Mouse (Mus musculus): ENCODE results near the gene Taar4.

The Taar4 gene

DNA sequence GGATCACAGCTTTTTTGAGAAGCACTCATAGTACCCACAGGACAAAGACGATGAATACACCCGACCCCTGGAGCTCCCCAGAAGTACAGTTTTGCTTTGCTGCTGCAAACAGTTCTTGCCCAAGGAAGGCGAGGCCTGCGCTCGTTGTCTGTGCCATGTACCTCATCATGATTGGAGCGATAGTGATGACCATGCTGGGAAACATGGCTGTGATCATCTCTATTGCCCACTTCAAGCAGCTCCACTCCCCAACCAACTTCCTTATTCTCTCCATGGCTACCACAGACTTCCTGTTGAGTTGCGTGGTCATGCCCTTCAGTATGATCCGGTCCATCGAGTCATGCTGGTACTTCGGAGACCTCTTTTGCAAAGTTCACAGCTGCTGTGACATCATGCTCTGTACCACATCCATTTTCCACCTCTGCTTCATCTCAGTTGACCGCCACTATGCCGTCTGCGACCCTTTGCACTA is at the start of gene Taar4:
Gene Taar4 (plus strand): TSS at position 51 of the 472 bp plus-strand sequence.
- no peak for DNase-seq (ENCODE audit: low spot score in 2 of 2)

- no peak for DNase-seq (ENCODE audit: low spot score in 2 of 2)
These were observed 40.2 kb upstream of the Taar4 start, which contains the start of gene Taar1 for GRCm38 (mm10) chr10:23920056-23920455. TSS of gene Taar1 (plus strand) at chr10:23920356.

DNA sequence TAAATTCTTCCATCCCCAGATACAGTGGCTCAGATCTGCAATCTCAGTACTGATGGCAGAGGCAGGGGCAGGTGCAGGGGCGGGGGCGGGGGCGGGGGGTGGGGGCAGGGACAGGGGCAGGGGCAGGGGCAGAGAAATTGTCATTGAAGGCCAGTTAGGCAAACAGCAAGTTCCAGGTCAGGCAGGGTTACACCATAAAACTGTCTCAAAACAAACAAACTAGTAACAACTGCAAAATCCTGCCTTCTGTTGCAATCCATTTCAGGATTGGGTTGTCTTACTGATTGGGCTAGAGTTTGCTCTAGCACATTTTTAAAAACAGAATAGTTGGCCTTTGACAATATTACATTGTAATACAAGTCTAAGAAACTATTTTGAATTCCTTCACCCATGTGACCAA is 37.8 kb upstream of the Taar4 start:
- no peak for DNase-seq (ENCODE audit: low spot score in 2 of 2)

DNA sequence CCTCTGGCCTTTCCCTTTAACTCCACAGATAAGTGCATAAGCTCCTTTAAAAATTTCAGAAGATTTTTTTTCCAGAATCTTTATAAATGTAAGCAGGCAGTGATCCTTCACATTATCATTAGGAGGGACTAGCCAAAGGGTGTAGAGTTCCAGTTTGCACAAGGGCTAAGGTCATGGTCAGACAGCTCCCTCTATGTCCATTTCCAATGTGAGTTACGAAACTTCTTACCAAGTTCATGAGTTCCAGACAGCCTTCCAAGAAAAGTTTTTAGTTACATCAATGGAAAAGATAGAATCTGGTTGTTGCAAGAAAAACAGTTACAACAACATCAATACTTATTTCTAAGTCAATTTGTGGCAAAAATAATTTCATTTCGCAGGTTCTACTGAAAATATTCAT is 36.4 kb upstream of the Taar4 start:
- DNase-seq (ENCODE audit: low spot score in 2 of 2) = no peak

DNA sequence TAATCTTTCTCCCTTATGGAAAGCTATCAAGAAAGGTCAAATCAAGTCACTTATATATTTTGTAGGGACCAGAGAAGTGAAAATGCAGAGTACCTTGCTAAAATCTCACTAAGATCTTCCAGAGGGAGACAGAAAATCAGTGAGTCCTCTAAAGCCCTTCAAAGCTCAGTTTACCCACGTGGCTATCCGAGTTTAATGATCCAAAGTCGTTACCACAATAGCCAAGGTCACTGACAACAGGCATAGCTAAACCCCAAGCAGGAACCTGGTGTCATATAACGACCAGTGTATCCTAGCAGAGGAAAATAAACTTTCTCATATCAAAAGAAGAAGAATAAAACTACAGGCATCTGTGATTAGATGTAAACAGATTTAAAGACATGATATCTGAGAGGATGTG is 22.7 kb upstream of the Taar4 start:
- no peak for DNase-seq (ENCODE audit: low spot score in 2 of 2)

- DNase-seq (ENCODE audit: low spot score in 2 of 2) = no peak
These were observed 22.0 kb upstream of the Taar4 start, which contains the start of gene Taar2 for GRCm38 (mm10) chr10:23938312-23938711. TSS of gene Taar2 (plus strand) at chr10:23938572.

DNA sequence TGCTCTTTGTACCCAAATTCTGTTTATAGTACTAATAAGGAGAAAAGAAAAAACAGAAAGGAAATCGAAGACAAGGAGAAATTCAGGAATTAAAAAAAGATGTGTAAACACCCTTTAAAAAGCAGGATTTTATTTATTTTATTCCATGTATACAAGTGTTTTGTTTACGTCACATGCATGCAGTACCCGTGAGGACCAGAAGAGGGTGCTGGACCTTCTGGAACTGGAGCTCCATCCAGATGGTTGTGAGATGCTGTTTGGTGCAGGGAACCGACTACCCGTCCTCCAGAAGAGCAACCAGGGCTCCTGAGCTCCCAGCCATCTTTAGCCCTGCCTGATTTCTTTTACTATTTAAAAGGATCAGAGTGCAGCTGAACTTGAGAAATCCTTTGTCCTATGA is 17.8 kb upstream of the Taar4 start:
- DNase-seq (ENCODE audit: low spot score in 2 of 2) = no peak

DNA sequence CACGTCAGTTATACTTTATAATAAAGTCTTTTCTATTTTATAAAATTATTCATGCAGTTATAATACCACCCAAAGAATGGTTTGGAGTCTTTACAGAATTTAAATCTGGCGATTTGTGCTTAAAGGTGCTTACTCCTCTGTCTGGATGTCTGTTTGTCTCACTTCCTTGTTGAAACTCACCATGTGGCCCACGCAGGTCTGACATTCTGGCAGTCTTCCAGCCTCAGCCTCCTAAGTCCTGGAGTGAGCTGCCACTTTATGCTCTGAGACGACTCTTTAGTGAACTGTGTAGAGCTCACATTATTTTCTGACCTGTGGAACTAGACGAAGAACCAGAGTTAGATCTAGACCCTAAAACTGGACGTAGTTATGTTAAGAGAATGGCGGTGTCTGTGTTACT is 12.3 kb upstream of the Taar4 start:
- DNase-seq (ENCODE audit: low spot score in 2 of 2) = no peak

DNA sequence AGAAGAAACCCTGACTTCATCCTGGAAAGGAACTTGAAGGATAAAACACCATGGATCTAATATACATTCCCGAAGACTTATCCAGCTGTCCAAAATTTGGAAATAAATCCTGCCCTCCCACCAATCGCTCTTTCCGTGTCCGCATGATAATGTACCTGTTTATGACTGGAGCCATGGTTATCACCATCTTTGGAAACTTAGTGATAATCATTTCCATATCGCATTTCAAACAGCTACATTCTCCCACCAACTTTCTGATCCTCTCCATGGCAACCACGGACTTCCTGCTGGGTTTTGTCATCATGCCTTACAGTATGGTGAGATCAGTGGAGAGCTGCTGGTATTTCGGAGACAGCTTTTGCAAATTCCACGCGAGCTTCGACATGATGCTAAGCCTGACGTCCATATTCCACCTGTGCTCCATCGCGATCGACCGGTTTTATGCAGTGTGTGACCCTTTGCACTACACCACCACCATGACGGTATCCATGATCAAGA is 10.7 kb upstream of the Taar4 start, which contains the start of gene Taar3:
Gene Taar3 (plus strand): TSS at position 51 of the 498 bp plus-strand sequence.
- no peak for DNase-seq (ENCODE audit: low spot score in 2 of 2)

GRCm38 (mm10) chr10:23951714-23952113 is 8.6 kb upstream of the Taar4 start:
- no peak for DNase-seq (ENCODE audit: low spot score in 2 of 2)

GRCm38 (mm10) chr10:23959071-23959470 is 1.2 kb upstream of the Taar4 start:
- DNase-seq (ENCODE audit: low spot score in 2 of 2) = no peak

GRCm38 (mm10) chr10:23963444-23963843 is 3.1 kb downstream of the Taar4 start:
- no peak for DNase-seq (ENCODE audit: low spot score in 2 of 2)

GRCm38 (mm10) chr10:23964921-23965610 is 4.8 kb downstream of the Taar4 start:
- DNase-seq (ENCODE audit: low spot score in 2 of 2) = no peak

GRCm38 (mm10) chr10:23970656-23971165 is 10.4 kb downstream of the Taar4 start, which contains the start of gene Taar5:
TSS of gene Taar5 (plus strand) at chr10:23970706.
- no peak for DNase-seq (ENCODE audit: low spot score in 2 of 2)

DNA sequence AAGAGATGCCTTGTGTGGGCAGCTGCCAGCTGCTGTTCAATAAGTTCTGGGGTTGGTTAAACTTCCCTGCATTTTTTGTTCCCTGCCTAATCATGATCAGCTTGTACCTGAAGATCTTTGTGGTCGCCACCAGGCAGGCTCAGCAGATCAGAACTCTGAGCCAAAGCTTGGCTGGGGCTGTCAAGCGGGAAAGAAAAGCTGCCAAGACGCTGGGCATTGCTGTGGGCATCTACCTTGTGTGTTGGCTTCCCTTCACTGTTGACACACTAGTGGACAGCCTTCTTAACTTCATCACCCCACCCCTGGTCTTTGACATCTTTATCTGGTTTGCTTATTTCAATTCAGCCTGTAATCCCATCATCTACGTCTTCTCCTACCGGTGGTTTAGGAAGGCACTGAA is 11.0 kb downstream of the Taar4 start:
- DNase-seq (ENCODE audit: low spot score in 2 of 2) = no peak

- DNase-seq (ENCODE audit: low spot score in 2 of 2) = no peak
These were observed 17.7 kb downstream of the Taar4 start for GRCm38 (mm10) chr10:23977958-23978357.

DNA sequence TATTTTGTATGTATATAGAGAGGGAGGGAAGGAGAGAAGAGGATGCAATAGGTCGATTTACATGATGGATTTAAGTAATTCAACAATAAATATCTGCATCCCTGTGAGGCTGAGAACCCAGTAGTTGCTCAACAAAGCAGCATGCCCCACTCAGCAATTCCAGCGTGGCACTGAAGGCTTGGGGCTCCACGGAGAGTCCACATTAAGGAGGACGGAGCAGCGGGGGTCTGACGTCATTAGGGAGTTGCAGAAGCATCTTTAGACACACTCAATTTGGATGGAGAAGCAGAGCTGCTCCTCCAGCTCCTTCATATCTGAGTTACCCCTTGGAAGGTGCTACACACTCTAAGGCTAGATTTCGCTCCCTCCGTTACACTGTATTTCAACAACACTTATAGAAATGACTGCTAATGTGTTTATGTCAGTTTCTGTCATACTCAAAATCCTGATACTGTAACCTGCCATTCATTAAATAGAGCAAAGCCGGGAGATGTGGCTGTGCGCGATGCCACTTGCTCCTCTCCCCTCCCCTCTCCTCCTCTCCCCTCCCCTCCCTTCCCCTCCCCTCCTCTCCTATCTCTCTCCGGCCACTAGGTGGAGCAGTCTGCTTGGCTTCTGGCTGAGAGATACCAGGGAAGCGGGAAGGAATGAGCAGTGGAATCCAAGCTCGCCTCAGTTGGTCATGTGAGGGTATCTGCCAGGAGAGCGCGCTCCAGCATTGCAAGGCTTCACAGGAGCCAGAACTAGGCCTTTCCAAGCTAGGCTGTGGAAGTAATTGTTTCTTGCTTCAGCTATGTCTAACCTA is 18.8 kb downstream of the Taar4 start:
- DNase-seq (ENCODE audit: low spot score in 2 of 2) = peak; percentile 11 to 45

GRCm38 (mm10) chr10:23985546-23985945 is 25.3 kb downstream of the Taar4 start, which contains the start of gene Taar6:
TSS of gene Taar6 (minus strand) at chr10:23985646.
- DNase-seq (ENCODE audit: low spot score in 2 of 2) = no peak

GRCm38 (mm10) chr10:23986419-23986818 is 26.1 kb downstream of the Taar4 start:
- DNase-seq (ENCODE audit: low spot score in 2 of 2) = no peak

DNA sequence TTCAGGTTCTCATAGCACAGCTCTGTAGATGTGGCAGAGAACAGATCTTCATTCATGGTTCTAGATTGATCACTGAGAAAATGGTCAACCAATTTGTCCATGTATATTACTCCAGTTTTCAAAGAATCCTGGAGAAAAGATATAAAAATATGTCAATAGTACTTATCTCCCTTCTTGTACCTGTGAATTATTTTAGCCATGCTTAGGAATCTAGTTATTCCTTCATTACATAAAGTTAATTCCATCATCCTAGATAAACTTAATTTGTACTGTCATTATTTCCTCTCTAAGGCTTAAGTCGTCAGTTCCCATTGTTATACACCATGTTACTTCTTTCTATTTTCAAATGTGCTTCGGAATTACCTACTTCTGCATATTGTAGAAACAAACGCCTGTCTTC is 33.1 kb downstream of the Taar4 start, which contains the start of gene Taar7a:
Gene Taar7a (minus strand): TSS at position 101 of the 400 bp plus-strand sequence.
- no peak for DNase-seq (ENCODE audit: low spot score in 2 of 2)

DNA sequence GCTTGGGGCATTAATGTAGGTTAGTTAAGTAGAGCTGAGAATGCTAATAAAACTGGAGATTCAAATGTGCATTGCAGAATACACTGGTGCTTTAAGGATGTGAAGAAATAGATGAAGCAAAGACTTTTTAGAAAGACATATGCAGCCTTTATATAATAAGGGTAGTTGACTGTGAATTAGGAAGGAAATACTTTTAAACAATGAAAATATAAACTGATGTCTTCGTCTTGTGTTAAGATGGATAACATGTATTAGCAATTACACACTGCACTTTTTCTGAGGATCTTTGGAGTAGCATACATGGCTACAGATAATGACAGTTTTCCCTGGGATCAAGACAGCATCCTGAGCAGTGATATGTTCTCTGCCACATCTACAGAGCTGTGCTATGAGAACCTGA is 39.3 kb downstream of the Taar4 start, which contains the start of gene Taar7b:
Gene Taar7b (plus strand): TSS at position 301 of the 400 bp plus-strand sequence.
- DNase-seq (ENCODE audit: low spot score in 2 of 2) = no peak

DNA sequence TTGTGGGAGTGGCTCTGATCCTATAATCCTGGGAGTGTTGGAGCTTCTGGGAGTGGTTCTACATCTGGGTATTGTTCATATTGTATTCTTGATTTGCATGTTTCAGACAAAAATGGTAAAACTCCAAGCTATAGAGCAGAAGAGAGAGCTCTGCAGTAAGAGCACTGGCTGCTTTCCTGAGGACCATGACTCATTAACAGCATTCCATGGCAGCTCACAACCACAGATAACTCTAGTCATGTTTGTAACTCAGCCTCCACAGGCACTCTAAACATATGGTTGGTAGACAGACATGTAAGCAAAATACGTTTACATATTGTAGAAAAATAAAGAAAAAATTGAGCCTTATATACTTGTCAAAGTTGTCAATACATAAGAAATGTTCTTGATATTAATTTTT is 46.1 kb downstream of the Taar4 start:
- DNase-seq (ENCODE audit: low spot score in 2 of 2) = no peak
